Mouse (Mus musculus) lung, postnatal 0 days (tissue): ENCODE data around the gene Olfr874. TPM values are rescaled to one million over a fixed set of nuclear protein-coding genes. Genes with fewer than 3 reads are reported as not detected.
"Not testable (repeated sequence)": the region's sequence is repeated elsewhere in the genome, so short reads cannot be mapped to it uniquely, and the experiment has no call there.

Experiments
- ATAC-seq: fragments of 200-750 bp; cut with Nextera tagmentation; 2 replicates; pipeline ENCODE4 v1.8.0; 2017; ENCODE audit warnings: moderate library complexity
- DNase-seq: peaks from one replicate; pipeline ENCODE4 v3.0.0-alpha.2; 2016; ENCODE audit warnings: low spot score
- H3K27ac ChIP-seq: fragments of 300-500 bp; sonication (generic); 2 replicates; pipeline ENCODE4 v1.5.1; 2014; ENCODE audit warnings: antibody characterized with exemption, mild to moderate bottlenecking, low read length, mixed read lengths
- H3K27me3 ChIP-seq: fragments of 300-500 bp; sonication (generic); replicated peaks from 2 replicates; pipeline ENCODE4 v1.6.1; 2014; ENCODE audit warnings: low read length, mixed read lengths; ENCODE audit not compliant: insufficient read depth
- H3K36me3 ChIP-seq: fragments of 300-500 bp; sonication (generic); 2 replicates; pipeline ENCODE4 v1.6.1; 2014; ENCODE audit warnings: low read length, mixed read lengths; ENCODE audit not compliant: insufficient read depth
- H3K4me1 ChIP-seq: fragments of 300-500 bp; sonication (generic); 2 replicates; pipeline ENCODE4 v1.6.1; 2014; ENCODE audit warnings: antibody characterized with exemption, low read depth, low read length, mixed read lengths; ENCODE audit not compliant: insufficient read depth
- H3K4me2 ChIP-seq: fragments of 300-500 bp; sonication (generic); replicated peaks from 2 replicates; pipeline ENCODE4 v1.6.1; 2014; ENCODE audit warnings: low read depth, mild to moderate bottlenecking, low read length, moderate library complexity, mixed read lengths
- H3K4me3 ChIP-seq: fragments of 300-500 bp; sonication (generic); 2 replicates; pipeline ENCODE4 v1.5.1; 2014; ENCODE audit warnings: low read depth, low read length
- H3K9ac ChIP-seq: fragments of 300-500 bp; sonication (generic); replicated peaks from 2 replicates; pipeline ENCODE4 v1.6.1; 2014; ENCODE audit warnings: low read depth, mild to moderate bottlenecking
- H3K9me3 ChIP-seq: fragments of 300-500 bp; sonication (generic); 2 replicates; pipeline ENCODE4 v1.6.1; 2016; ENCODE audit warnings: low read length, mixed read lengths
- CTCF ChIP-seq: IDR thresholded peaks from 2 replicates; pipeline ENCODE4 v1.5.1; 2016; ENCODE audit warnings: antibody characterized with exemption, mild to moderate bottlenecking
- EP300 ChIP-seq: IDR thresholded peaks from 2 replicates; pipeline ENCODE4 v1.6.1; 2016; ENCODE audit warnings: antibody characterized with exemption, mild to moderate bottlenecking, control low read depth
- WGBS: fragments of 180-500 bp; shearing (Covaris S2); extraction: QIAGEN DNeasy Blood & Tissue Kit; methylation state at CpG from one replicate; pipeline ENCODE4 v1.1.7; 2014; 5-methylcytosine and 5-hydroxymethylcytosine counted together
- polyA plus RNA-seq: library from polyadenylated mRNA; unstranded; fragments of >200 nt; fragmentation: Nextera tagmentation; extraction: Ambion mirVana; gene quantifications from 2 replicates; pipeline ENCODE4 v1.2.1, GENCODE M21; 2015

Olfr874 gene
- polyA plus RNA-seq, 1 experiment from 2014 or later = not detected

DNA sequence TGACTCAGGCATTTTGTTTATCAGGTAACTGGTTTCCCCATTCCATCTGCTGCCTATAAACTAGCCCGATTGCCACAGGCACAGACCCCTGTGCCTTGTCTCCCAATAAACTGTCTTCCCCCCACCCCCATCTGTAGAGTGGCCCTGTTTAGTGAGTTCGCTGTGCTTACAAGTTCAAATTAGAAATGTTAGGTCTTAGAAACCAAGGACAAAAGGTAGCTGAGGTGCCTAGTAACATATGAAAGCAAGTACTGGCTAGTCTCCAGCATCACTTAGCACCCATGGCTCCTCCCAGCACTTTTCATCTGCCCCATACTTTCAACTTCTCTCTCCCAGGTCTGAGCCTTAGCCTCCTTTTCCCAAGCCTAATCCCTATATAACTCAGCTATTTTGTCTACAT lies 16.8 kb downstream of the Olfr874 start:
- no peak for DNase-seq
- no peaks in the 10 kb centered on the region for H3K27me3 ChIP-seq
- H3K9ac ChIP-seq = no peak overlapping the region
- no peak overlapping the region for H3K4me2 ChIP-seq
- ATAC-seq = no peak
- H3K4me3 ChIP-seq = no peak overlapping the region
- H3K4me1 ChIP-seq = no peaks in the 10 kb centered on the region
- H3K27ac ChIP-seq = no peak overlapping the region
- H3K36me3 ChIP-seq = no peaks in the 10 kb centered on the region
- WGBS = 90% methylated on average over 2 of the region's 2 CpGs
- TF ChIP-seq EP300 (no peak), CTCF (no peak)
- no peaks in the 10 kb centered on the region for H3K9me3 ChIP-seq

DNA sequence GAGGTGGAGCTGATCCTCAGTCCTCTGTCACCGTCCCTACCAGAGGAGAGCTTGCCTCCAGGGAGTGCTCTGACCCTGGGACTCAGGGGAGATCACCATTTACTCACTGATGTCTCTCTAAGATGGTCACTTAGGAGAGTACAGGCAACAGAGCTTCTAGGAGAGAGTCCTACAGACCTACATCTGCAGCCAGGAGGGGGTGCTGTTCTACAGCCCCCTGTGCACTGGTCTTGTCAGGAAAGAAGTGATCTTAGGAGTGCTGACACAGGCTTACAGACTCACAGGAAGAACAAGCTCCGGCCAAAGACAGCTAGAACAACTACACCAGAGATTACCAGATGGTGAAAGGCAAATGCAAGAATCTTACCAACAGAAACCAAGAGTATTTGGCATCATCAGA lies 17.6 kb downstream of the Olfr874 start:
- H3K9ac ChIP-seq = no peak overlapping the region
- H3K27me3 ChIP-seq = no peaks in the 10 kb centered on the region
- TF ChIP-seq EP300 (no peak), CTCF (0 out of 2 replicates have a peak, but pooled peaks have one; percentile 10)
- H3K36me3 ChIP-seq = no peaks in the 10 kb centered on the region
- DNase-seq = no peak
- H3K9me3 ChIP-seq = no peaks in the 10 kb centered on the region
- H3K4me3 ChIP-seq = no peak overlapping the region
- 44% methylated on average over 2 of the region's 2 CpGs for WGBS
- H3K4me2 ChIP-seq = no peak overlapping the region
- H3K4me1 ChIP-seq = no peaks in the 10 kb centered on the region
- H3K27ac ChIP-seq = no peak overlapping the region
- ATAC-seq = no peak

DNA sequence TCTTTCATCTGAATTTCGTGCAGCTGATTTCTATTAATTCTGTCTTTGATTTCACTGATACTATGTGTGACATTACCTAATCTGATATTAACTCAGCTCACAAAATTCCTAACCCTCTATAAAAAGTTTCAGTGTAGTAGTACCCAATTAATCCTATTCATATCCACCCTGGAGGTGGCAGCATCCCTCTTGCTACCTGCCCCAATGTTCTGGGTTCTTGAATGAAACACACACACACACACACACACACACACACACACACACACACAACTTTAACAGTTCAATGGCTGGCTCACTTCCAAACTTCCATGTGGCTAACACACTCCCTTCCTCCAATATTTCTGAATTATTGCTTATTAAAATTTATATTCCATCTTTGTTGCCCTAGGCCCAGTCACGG lies 25.8 kb downstream of the Olfr874 start:
- no peak for ATAC-seq
- TF ChIP-seq CTCF (no peak), EP300 (no peak)
- Histone ChIP-seq H3K9me3 (no peaks in the 10 kb centered on the region), H3K4me2 (no peak overlapping the region), H3K27me3 (no peaks in the 10 kb centered on the region), H3K4me3 (no peak overlapping the region), H3K27ac (no peak overlapping the region), H3K36me3 (no peaks in the 10 kb centered on the region), H3K4me1 (no peaks in the 10 kb centered on the region), H3K9ac (no peak overlapping the region)
- no peak for DNase-seq
- whole genome bisulfite sequencing = 68% methylated on average over 2 of the region's 2 CpGs

DNA sequence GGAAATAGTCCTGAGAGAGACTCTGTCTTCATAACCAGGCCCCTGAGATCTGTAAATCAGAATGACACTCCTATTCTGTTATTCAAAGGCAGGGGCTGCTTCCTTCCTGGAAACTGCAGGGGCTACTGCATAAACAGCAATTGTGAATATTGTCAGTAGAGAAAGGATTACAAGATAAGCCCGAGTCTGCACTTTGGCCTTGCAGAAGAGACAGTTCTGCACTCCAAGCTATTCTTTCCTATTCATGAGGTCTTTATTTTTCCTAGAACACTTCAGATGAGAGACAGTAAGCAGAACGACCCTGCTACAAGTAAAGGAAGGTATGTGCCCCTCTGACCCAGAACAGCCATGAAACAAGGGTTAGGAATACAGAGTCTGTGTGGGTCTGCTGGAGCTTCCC lies 26.9 kb downstream of the Olfr874 start, which contains the start of gene Olfr875:
Gene Olfr875 (plus strand): TSS at position 99 of the 400 bp plus-strand sequence.
- DNase-seq = no peak
- Histone ChIP-seq H3K27me3 (no peaks in the 10 kb centered on the region), H3K4me3 (no peak within 1 kb of the TSS), H3K36me3 (no peaks in the 10 kb centered on the region), H3K9ac (no peak within 1 kb of the TSS), H3K4me2 (no peak within 1 kb of the TSS), H3K9me3 (no peaks in the 10 kb centered on the region), H3K27ac (no peak within 1 kb of the TSS), H3K4me1 (no peaks in the 10 kb centered on the region)
- no peak for TF ChIP-seq CTCF
- TF ChIP-seq EP300 = no peak
- 14% methylated on average over 2 of the region's 2 CpGs for WGBS
- no peak for ATAC-seq

DNA sequence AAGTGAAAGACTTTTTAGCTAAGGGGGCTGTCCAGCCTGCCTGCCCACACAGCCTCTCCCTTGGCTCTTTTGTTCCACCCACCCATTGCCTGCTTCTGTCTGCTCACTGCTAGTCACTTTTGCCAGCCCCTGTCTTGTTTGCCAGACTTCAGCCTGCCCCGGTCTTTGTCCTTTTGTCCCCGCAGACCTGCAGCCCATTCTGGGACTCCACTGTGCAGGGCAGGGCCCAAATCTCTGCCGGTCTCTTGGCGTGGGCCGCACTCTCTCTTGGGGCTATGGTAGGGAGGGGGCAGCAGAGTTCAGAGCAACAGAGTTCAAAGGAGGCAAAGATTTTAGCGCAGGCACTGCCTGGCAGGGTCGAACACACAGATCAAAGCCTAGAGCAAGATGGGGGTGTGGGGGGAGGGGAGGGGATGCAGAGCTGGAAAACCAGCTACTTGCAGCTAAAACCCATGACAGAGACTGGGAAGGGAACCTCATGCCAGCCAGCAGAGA lies 37.9 kb downstream of the Olfr874 start:
- Histone ChIP-seq H3K4me1 (no peaks in the 10 kb centered on the region), H3K4me3 (no peak overlapping the region), H3K4me2 (peak overlapping the region; percentile 11), H3K9me3 (no peaks in the 10 kb centered on the region), H3K9ac (no peak overlapping the region), H3K36me3 (no peaks in the 10 kb centered on the region), H3K27me3 (no peaks in the 10 kb centered on the region), H3K27ac (no peak overlapping the region)
- no peak for ATAC-seq
- WGBS = 3% methylated on average over 7 of the region's 7 CpGs
- no peak for DNase-seq
- no peak for TF ChIP-seq CTCF
- TF ChIP-seq EP300 = no peak

DNA sequence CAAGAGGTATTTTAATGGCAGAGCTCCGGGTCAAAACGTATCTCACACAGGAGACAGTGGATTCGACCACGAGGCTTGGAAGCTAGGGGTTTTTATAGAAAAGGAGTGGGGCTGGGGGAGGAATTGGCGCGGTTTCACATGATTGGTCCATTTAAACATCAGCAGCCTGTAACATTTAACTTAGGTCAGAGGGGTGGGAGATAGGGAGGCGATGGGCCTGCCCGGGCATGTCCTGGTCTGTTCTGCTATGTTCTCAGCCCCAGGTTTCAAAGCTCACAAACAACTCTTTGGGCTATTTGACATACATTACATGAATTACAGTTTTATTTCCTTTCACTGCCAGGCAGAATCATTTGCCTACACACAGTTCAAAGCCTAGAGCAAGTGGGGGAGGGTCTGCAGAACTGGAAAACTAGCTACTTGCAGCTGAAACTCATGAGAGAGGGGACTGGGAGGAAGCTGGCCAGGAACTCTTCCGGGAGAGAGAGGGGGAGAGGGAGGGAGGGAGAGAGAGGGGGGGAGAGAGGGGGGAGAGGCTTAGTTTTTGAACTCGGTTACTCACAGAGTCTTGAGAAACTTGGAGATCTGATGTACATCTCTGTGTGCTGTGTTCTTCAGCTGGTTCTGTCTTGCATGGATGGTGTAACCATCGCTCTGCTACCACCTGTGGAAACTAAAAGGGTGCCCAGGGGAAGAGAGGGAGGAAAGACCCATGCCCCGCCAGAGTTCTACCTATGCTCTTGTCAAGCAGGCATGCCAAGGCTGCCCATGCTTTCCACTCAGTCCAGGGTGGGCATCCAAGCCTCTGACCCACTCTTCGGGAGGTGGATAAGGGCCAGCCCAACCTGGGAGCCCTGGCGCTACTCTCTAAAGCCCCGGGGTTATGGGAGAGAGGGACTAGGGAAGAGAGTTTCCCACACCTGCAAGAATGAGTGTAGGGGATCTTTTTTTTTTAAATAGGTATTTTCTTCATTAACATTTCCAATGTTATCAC lies 38.8 kb downstream of the Olfr874 start:
- peak; percentile 26; the same call in 1 of the 2 replicates for ATAC-seq

More for the DNA sequence above, 38.8 kb downstream of the Olfr874 start:
- not testable (repeated sequence) for H3K9ac ChIP-seq, H3K27ac ChIP-seq, H3K36me3 ChIP-seq, H3K27me3 ChIP-seq, H3K4me3 ChIP-seq, H3K4me1 ChIP-seq, H3K9me3 ChIP-seq, H3K4me2 ChIP-seq
- 56% methylated on average over 11 of the region's 15 CpGs for WGBS
- peak; percentile 5 for DNase-seq
